Mouse (Mus musculus) left cerebral cortex, adult 11 months (tissue): Measurements from ENCODE around the gene Mtnr1b.

Source experiments
- DNase-seq: peaks from one replicate; pipeline ENCODE4 v3.0.0; 2022; ENCODE audit warnings: low spot score

Gene Mtnr1b

DNA sequence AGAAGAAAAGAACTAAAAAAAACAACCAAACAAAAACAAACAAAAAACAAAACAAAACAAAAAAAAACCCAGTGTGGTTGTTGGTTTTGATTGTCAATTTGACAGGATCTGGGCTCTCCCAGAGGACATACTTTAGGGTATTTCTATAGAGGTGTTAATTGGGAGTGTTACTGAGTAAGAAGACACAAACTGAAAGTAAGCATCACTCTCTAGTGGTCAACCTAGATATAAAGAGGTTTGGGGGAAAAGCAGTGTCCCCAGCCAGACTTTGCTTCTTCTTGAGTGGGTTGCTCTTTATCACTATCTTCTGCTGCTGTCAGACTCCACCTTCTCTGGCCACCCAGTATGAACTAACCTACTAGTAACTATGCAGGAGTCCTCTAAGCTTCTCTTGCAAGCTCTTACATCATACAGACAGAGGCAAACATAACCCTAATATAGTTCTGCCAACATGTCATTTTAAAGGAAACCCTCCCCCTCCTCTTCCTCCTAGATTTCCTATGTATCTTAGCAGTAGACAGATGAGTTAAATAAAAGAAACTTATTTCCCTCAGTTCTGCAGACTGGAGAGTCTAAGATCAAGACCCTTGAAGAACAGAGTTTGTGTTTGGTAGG lies 71.8 kb downstream of the Mtnr1b start:
- no peak for DNase-seq

DNA sequence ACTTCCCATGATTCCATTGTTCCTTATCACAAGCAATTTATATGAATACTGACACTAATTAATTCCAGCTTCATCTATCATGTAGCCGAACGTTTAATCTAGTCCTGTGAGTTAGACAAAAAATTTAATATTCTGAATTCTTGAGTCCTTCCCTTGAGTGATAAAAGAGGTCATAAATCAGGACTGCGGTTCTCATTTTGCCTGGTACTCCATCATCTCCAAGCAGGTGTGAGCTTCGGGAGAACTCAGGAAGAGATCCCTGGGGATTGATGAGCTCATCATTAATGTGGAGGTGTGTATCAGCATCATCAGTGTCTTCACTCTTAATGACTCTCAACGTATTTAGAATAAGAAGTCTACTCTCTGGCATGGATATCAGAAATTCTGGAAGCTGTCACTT lies 74.0 kb downstream of the Mtnr1b start:
- DNase-seq = no peak

DNA sequence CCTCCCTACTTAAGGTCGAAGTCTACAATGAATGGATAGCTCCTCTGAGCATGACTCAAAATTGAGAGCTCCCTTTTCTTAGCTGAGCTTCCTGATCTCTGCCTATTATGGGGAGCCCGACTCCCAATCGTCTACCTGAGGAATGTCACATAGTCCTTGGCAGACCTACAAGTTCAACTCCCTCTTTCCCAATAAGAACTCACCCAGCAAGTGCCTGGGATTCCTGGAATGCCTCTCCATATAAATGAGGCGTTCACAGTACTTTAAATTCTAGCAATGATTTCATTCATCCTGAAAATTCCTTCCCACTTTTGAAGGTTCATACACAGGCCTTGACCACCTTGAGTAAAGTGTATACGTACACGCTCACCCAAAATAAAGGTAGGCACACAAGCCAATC lies 79.9 kb downstream of the Mtnr1b start:
- DNase-seq = no peak

DNA sequence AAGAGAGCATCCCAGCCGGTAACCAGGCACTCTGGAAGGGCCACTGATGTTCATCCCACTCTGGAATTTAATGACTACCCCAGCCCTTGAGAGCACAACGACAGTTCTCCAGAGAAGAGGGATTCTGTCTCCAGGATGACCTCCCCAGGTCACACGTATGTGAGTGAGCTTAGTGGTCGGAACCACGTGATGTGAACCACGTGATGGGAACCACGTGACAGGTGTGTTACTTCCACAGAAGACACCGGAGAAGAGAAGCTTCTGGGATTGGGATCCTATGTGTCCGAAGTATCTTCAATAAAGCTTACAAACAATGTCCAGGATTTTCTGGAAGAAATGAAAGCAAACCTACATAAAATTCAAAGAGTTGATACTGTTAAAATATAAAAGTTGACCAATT lies 82.3 kb downstream of the Mtnr1b start:
- no peak for DNase-seq

GRCm38 (mm10) chr9:15786610-15787009 lies 87.7 kb downstream of the Mtnr1b start:
- no peak for DNase-seq

GRCm38 (mm10) chr9:15786192-15786591 lies 88.2 kb downstream of the Mtnr1b start:
- DNase-seq = no peak

GRCm38 (mm10) chr9:15781936-15782335 lies 92.4 kb downstream of the Mtnr1b start:
- no peak for DNase-seq

DNA sequence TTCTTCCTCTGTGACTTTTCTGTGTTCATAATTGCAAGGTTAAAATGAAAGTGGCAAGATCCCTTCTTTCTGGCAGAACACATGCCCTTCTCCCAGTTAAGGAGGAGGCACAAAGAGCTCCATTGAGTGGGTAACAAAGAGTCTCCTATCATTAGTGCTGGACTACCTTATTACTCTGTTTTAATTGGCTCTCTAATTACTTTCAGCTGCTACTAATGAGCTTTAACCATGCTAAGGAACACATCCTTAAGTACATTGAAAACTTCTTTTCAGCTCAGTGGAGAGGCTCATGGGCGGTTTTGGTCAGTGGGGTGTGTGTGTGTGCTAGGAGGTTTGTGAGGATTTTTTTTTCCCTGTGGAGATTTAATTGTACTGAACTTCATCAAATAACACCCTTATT lies 99.4 kb downstream of the Mtnr1b start:
- DNase-seq = no peak
